Mouse (Mus musculus): ENCODE measurements around the gene Plpp1. TPM values are rescaled to one million over a fixed set of nuclear protein-coding genes. Genes with fewer than 3 reads are reported as not detected.

Plpp1 gene
- total RNA-seq (2014; fragmentation: Nextera tagmentation) (not detected in 2 replicates), total RNA-seq (2017) (not detected in 2 replicates)

DNA sequence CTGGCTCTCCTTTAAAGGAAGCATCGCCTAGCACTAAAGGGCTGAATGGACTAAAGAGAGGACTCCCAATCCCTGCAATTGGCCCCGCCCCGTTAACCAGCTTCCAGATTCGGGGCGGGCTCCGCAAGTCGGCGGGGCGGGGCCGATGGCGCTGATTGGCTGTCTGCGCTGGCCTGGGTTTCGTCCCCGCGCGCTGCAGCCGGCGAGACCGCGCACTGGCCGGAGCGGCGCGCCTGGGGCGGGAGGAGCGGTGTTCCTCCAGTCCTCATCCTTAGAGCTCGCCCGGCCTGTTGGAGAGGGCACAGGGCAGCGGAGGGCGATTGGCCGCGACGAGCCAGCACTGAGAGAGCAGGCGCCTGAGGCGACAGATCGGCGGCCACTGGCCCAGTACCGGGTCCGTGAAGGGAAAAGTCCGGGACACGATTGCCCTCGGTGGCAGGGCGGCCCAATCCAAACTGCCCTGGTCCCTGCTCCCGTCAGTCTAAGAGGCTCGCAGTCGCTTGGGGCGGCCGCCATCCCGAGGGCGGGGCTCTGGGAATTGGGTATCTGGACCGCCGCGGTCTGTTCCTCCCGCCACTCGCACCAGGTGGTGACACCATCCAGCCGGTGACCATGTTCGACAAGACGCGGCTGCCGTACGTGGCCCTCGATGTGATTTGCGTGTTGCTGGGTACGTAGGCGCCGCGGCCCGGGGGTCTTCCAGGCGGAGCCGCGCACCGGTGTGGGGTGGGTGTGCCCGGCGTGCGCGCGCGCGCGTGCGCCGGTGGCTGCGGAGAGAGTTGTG, at the start of gene Plpp1:
Gene Plpp1, plus strand, starts transcription at position 196 of the 784 bp plus-strand sequence.
- ATAC-seq (replicated peaks; ENCODE audit: poor library complexity, severe bottlenecking) = peak; percentile 57

DNA sequence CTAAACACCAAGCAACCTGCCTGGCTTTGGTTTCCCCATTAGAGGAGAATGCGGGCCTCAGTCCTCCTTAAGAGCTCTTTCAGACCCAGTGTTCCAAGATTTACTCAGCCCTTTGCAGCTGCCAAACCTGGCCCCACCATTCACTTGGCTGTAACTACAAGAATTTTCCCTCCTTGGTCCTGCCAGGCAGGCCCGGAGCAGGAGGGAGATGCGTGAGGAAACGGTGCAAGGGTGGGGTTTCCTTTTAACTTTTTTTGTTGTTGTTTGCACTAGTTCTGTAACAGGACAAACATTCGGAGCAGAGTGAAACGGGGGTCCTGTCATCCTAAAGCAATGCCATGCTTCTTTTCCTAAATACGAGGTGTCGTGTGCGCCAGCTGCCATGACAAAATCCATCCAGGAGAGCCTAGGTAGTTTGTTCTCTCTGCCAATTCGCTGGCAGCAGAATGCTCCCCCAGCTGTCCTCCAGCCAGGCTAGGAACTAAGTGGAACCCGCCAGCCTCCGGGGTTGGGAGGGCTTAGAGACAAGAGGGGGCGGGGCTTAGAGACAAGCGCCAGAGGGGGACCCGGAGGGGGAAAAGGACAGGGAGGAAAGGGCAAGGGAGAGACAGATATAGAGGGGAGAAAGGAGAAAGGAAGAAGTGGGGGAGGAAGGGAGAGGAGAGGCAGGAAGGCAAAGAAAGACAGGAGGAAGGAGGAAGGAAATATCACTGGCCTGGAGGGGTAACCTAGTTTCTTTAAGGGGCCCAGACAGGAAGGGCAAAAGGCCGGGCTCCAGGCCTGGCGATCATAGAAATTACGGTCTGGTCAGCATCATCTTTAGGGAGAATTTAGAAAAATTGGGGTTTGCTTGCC, 48.9 kb upstream of the Plpp1 start:
- peak; percentile 83 for ATAC-seq (replicated peaks; ENCODE audit: poor library complexity, severe bottlenecking)

DNA sequence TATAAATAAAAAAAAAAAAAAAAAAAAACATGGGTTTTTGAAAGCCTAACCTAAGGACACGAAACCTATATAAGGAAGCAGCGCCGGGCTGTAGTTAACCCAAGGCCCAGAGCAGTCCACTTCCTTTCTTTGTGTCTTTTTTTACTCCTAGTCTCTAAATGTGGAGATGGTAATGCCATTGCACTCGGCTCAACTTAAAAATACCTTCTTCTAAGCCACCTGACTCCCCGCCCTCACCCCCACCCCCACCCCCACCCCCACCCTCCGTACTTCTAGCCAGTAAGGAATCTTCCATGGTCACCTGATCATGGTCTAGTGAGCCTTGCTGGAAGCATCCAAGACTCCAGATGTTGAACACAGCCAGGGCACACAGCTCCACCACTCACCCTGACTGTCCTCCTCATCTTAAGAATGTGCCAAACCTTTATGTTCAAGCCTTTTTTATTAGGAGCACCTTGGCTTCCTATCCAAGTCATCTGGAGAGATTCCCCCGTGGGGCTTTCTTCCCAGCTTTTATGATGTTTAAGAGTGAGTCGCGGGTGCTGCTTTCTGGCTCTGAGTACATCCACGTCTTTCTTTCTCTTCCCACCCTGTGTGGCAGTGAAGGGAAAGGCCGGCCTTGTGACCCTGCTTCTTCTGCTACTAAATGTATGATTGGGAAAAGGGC, 48.1 kb upstream of the Plpp1 start:
- peak; percentile 61 for ATAC-seq (replicated peaks; ENCODE audit: poor library complexity, severe bottlenecking)

DNA sequence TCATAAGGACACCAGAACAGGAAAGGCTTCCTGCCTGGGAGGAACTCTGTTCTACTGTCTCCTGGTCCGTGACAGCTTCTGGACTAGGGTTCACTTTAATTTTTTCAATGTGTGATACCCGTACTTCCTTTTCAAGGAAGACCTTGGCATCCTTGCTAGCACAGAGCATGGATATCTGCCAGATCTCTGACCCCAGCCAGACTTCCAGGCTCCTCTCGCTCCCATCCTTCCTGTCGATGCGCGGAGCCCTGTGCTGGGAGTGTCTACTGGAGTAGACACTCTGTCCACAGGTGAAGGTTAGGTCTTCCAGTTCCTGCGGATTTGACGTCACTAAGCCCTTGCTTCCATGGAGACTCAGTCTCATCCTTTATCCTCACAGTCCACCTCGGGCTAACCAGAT, 47.1 kb upstream of the Plpp1 start:
- no peak for ATAC-seq (replicated peaks; ENCODE audit: poor library complexity, severe bottlenecking)

DNA sequence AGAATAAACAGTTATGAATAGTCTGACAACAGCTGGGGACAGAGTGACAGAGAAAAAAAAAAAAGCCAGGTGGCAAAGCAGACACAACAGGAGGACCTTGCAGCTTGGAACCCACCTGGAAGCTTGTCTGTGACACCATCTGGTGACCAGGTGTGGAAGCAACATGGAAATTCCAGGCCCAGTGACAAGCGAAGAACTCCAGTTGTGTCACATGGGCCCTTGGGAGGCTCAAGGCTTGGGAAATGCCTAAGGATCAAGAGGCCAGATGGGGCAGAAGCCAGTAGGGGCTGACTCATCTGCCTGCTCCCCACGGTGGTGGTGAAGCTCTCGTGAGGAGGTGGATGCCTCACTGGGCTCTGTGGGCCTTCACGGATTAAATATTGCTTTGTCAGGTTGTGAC, 45.7 kb upstream of the Plpp1 start:
- no peak for ATAC-seq (replicated peaks; ENCODE audit: poor library complexity, severe bottlenecking)

DNA sequence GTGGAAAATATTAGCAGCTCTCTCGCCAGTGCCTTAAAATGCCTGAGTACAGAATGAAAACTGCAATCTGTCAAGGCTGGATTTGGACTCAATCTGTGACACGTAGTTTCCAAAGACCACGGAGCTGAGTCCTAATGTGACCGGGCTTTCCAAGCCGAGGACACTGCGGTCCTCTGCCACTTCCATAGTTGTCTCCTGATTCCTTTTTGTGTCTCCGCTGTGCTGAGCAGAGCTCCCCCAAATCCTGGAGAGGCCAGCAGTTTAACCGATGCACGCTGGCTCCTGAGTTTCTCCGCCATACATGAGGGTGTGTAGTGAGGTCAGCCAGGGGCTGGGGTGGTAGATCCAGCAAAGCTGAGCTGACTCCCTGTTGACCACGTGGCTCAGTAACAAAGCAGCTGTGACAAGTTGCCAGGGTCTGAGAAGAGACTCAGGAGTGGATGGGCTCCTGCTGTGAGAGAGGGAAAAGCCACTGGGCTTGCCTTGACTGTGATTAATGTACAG, 45.0 kb upstream of the Plpp1 start:
- ATAC-seq (replicated peaks; ENCODE audit: poor library complexity, severe bottlenecking) = no peak

DNA sequence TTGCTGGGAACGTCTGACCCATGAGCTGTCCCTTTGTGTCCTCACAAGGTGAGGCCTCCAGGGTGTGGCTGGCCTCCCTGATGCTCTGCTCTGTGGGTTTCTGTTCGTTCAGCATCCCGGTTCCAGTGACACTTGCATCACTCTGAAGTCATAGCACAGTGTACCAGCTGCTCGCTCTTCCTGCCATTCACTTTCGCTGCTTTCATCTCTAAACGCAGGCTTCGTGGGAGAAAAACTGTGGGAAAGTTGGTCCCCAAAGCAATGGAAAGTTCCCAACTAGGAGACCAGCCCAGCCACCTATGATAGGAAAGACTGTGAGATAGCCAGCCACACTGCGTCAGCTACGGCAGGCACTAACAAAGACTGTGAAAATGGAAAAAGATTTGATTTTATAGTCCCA, 43.2 kb upstream of the Plpp1 start:
- ATAC-seq (replicated peaks; ENCODE audit: poor library complexity, severe bottlenecking) = no peak

DNA sequence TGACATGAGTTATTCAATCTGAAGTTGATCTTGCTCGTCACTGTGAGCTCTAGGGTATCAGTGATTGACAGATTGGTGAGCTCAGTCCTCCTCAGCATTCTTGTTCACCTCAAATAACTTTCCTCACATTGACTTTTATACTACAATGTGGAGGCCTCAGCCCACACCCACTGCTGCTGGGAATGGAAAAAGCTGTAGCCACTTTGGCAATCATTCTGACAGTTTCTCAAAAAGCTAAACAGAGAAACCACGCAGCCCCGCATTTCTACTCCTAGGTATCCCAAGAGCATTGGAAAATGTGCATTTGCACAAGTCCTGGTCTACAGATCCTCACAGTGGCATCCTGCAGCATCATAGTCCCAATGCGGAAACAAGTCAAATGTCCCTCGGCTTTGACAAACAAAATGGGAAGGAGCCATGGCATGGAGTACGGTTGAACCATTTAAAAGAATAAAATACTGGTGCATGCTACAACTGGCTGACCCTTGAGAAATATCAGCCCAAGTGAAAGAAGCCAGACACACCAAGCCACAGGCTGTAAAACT, 42.0 kb upstream of the Plpp1 start:
- no peak for ATAC-seq (replicated peaks; ENCODE audit: poor library complexity, severe bottlenecking)

DNA sequence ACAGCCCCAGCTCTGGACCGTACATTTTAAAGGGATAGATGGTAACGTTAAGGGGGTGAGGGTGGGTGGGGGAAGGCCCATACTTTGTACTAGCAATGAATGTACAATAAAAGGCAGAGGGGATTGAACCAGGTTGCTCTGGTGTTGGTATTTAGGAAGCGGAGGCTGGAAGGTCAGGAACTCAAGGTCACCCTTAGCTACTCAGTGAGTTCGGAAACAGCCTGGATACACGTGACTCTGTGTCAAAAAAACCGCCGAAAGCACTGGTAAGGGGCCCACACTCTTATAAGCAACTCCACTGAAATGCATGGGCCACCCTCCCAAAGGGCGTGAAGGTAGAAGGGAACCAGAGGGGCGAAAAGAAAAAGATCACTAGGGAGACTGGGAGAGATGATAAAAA, 41.2 kb upstream of the Plpp1 start:
- ATAC-seq (replicated peaks; ENCODE audit: poor library complexity, severe bottlenecking) = no peak

DNA sequence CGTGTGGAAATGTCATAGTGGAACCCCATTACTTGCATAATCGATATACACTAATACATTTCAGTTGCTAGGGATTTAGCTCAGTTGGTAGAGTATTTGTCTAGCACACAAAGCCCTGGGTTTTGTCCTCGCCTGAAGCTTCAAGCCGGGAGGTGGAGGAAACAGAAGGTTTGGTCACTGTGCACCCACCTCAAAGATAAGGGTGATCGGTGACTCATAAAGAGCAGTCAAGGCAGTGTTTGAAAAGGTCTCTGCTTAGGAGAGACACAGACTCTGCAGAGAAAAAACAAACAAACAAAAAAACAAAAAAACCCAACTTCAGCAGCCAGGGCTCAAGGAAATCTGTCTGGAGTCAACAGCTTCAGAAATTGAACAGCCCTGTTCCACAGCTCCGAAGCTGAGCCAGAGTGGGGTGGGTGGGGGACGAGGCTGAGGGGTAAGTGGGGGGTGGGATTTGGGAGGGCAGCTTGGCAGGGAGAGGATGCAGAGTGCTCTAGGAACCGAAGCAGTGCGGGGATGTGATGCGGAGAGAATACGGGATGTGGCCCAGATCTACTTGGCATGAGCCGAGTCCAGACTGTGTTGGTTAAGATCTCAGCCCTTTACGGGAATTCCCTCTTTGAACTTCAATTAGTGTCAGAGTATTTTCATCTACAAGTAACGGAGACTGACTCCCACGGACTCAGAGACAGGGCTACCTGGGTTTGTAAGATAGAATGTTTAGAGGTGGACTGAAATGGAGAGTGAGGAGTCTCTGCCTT, 40.6 kb upstream of the Plpp1 start:
- no peak for ATAC-seq (replicated peaks; ENCODE audit: poor library complexity, severe bottlenecking)

DNA sequence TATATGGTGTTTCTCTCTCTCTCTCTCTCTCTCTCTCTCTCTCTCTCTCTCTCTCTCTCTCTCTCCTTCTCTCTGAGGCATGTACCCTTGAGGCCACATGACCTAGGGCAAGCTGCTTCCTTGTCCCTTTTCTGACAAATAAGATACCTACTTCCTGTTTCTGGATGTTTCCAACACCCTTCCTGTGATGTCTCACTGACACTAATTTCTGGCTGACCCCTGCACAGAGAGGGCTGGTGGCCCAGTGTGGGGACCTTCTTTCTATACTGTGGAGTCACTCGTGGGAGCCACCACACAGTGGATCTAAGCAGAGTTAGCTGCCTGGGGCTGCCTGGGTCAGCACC, 40.1 kb upstream of the Plpp1 start:
- ATAC-seq (replicated peaks; ENCODE audit: poor library complexity, severe bottlenecking) = peak; percentile 93

DNA sequence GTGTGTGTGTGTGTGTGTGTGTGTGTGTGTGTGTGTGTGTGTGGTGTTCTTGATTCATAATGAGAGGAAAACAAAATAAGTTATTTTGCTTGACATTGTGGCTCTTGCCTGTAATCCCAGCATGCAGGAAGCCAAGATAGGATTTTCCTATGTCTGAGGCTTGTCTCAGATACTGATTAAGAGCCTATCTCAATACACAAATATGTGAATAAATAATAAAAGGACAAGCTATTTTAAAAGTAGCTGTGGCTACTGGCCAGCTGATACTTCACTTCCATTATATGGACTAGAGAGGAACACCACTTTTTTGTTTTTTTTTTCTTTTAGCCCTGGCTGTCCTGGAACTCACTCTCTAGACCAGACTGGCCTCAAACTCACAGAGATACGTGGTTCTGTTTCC, 38.8 kb upstream of the Plpp1 start:
- ATAC-seq (replicated peaks; ENCODE audit: poor library complexity, severe bottlenecking) = no peak

DNA sequence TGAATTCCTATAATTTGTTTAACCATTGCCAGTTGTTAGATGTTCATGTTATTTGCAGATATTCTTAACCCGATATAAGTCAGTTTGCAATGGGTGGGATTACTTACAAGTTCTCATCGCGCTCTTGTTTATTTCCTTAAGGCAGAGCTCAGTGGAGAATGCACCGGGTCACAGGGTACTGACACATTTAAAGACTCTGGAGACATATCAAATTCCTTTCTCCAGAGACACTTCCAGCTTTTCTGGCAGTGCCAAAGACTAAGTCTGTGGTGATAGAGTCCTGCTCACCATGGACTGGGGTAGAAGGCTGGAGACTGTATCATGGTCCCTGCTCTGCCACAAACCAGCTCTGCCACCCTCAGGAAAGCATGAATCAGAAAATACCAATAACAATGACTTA, 38.0 kb upstream of the Plpp1 start:
- no peak for ATAC-seq (replicated peaks; ENCODE audit: poor library complexity, severe bottlenecking)

DNA sequence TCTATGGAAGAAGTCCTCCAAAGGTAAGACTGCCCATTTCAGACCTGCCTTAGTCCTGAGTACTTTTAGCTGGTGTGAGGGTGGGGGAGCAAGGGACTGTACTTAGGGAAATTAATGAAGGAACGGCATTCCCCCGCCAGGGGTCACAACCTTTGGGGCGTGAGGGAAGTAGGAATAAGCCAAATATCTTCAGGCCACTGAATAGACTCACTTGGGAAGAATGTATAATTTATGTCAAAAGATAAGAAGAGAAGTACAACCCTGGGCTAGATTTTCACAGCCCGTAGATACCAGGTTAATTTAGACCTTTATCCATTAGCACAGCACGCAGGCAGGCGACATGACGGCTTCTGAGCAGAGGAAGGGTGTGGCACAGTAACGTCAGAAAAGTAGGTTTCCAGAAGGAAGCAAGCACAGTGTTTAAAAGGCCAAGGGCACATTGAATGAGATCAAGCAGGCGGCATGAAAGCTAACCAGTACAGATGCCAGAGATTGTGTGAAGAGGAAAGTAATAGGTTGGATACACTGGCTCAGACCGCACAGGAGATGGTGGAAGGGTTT, 37.0 kb upstream of the Plpp1 start:
- no peak for ATAC-seq (replicated peaks; ENCODE audit: poor library complexity, severe bottlenecking)

DNA sequence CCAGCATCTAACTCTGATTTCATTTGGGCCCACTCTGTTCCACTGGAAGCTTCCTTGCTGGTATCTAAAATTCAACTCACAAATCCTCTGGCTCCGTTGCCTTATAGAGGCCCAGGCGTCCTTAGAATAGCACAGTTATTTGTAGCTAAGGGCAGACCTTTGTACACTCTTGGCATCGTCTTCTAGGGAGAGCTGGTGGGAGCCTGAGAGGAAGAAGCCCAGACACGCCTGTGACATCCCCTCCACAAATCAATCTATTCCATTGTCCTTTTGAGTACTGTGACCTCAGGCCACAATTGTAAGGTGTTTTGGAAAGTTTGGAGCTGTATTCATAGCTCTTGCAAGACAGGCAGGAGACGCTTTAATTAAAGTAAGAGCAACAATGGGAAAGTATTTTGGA, 36.0 kb upstream of the Plpp1 start:
- no peak for ATAC-seq (replicated peaks; ENCODE audit: poor library complexity, severe bottlenecking)

DNA sequence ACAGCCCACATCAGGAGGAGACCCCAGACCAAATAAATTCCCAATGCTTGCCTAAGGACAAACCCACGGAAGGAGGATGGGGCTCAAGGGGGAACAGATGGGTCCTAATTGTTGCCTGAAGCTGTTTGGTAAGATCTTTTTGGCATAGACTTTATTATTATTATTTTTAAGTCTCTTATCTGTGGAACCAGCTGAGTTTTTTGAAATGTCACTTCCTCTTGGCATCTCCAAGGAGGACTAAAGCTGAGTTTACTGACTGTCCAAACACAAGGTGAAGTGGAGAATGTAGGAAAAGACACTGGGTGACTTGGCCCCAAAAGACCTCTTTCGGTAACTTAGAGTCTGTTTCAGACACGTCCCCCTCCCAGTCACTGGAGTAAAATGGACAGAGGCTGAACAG, 34.9 kb upstream of the Plpp1 start:
- ATAC-seq (replicated peaks; ENCODE audit: poor library complexity, severe bottlenecking) = no peak

DNA sequence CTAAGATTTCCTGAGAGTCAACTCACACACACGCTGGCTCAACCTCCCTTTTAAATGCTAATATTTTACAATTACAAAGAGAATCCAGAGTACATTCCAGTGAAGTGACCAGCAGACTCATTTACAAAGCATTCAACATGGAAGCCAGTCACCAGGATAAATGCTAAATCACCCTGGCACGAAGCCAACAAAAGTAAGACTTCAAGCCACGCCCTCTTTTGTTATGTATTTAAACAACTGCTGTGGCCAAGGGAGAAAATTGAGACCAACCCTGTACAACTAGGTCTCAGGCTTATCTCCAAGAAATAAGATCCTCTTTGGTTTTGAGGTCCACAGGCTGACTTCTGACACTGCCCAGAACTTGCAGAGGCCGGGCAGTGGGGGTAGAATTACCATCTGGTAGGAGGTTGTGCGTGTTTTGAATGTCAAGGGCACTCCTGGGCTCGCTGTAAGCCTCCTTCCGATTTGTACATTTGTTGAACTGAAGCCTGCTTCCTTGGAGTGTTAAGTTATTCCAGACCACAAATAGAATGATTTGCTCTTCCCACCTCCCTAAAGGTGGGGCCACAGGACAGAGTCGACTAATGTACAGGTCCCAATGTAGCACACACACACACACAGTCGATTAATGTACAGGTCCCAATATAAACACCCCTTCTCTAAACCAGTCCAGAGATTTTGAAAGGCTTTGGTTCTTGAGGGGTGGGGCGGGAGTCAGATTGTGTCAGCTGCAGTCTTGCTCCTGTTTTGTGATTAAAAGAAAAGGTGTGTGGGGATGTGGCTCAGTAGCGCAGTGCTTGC, 29.9 kb upstream of the Plpp1 start:
- no peak for ATAC-seq (replicated peaks; ENCODE audit: poor library complexity, severe bottlenecking)

DNA sequence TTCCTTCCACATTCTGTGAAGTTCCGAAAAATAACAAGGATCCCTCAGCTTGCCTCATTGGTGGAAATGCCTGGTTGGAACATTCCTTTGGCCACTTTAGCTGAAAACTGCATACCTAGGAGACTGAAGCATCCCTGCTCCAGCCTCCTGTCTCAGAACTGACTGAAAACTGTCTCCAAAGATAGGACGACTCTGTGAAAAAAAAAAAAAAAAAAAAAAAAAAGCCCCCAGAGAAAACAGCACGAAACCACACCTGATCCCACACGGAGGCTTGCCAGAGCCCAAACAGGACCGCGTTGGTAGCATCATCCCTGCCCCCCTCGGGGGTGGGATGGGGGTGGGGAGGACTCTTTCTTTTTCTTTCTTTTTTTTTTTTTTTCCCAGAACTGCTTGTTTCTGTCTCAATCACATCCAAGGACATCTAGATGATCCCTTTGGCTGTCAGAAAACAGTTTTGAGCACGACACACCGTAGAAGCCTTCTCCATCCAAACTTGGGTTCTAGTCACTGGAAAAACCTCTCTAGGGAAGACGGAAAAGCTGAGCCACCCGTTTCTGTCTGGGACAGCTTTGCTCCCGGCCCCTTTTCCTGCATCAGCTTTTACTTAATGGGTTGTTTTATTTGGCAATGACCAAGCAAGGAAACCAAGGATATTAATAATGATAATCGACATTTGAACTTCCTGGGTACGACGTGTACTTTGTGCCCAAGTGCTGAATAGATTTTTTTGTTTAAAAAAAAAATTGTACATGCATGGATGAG, 29.0 kb upstream of the Plpp1 start:
- no peak for ATAC-seq (replicated peaks; ENCODE audit: poor library complexity, severe bottlenecking)
